Mouse (Mus musculus): ENCODE measurements around the gene Hist1h1e. TPM values are rescaled to one million over a fixed set of nuclear protein-coding genes. Genes with fewer than 3 reads are reported as not detected.
A peak's percentile ranks its signal among the peaks of the same experiment; 100 is the strongest.
"Not testable (repeated sequence)": the region's sequence is repeated elsewhere in the genome, so short reads cannot be mapped to it uniquely, and the experiment has no call there.

Hist1h1e gene
- polyA plus RNA-seq, 1 experiment from 2014 or later = 12.8 TPM

- Histone ChIP-seq H3K4me3 (ENCODE audit: low read depth, low read length) (peak overlapping the region; percentile 43), H3K4me1 (ENCODE audit: control insufficient read depth, insufficient read depth, low read length) (peaks cover 15% of the 10 kb centered on the region), H3K27me3 (replicated peaks; ENCODE audit: control insufficient read depth, insufficient read depth, low read length) (no peaks in the 10 kb centered on the region), H3K4me2 (ENCODE audit: low read depth, low read length) (peak overlapping the region; percentile 63), H3K9me3 (ENCODE audit: control insufficient read depth, low read length) (no peaks in the 10 kb centered on the region), H3K36me3 (ENCODE audit: control insufficient read depth, insufficient read depth, low read length) (no peaks in the 10 kb centered on the region), H3K27ac (replicated peaks; ENCODE audit: low read depth, low read length) (peak overlapping the region; percentile 91), H3K9ac (ENCODE audit: low read depth, low read length) (peak overlapping the region; percentile 72)
- ATAC-seq (ENCODE audit: low read depth) (no peak), DNase-seq (ENCODE audit: low spot score) (no peak)
- 33% methylated on average over 6 of the region's 6 CpGs for WGBS
These were observed 45.3 kb downstream of the Hist1h1e start for GRCm38 (mm10) chr13:23576906-23577639.

DNA sequence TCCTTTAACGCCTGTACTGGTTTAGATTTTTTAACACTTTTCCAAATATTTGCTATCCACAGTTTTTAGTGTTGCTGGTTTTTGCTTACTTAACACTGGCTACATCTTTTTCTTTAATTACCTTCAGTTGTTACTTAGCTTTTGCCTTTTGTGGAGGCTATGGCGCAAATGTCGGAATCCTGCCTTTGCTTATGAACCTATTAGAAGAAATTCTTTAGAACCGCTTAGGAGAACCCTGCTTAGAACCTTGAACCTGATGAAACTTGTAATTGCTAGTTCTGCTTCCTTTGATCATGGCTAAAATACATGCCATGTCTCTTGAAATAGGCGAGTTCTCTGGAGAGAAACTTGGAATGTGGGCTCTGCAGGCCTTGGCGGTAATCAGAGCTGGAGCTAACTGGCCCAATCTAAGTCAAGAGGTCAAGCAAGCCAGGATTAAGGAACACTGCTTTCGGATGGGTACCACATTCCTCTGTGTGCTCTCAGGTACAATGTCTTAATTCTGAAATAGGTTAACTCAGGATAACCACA lies 45.9 kb downstream of the Hist1h1e start:
- Histone ChIP-seq H3K27me3 (replicated peaks; ENCODE audit: control insufficient read depth, insufficient read depth, low read length) (no peaks in the 10 kb centered on the region), H3K9ac (ENCODE audit: low read depth, low read length) (peak overlapping the region; percentile 72), H3K4me3 (ENCODE audit: low read depth, low read length) (peak overlapping the region; percentile 43), H3K4me1 (ENCODE audit: control insufficient read depth, insufficient read depth, low read length) (peaks cover 15% of the 10 kb centered on the region), H3K27ac (replicated peaks; ENCODE audit: low read depth, low read length) (peak overlapping the region; percentile 91), H3K36me3 (ENCODE audit: control insufficient read depth, insufficient read depth, low read length) (no peaks in the 10 kb centered on the region), H3K9me3 (ENCODE audit: control insufficient read depth, low read length) (no peaks in the 10 kb centered on the region), H3K4me2 (ENCODE audit: low read depth, low read length) (peak overlapping the region; percentile 63)
- ATAC-seq (ENCODE audit: low read depth) (no peak), DNase-seq (ENCODE audit: low spot score) (peak; percentile 43)
- 3% methylated on average over 7 of the region's 7 CpGs for WGBS

GRCm38 (mm10) chr13:23575864-23576313 lies 46.5 kb downstream of the Hist1h1e start:
- not testable (repeated sequence) for DNase-seq (ENCODE audit: low spot score); ATAC-seq (ENCODE audit: low read depth)

GRCm38 (mm10) chr13:23575271-23575851 lies 47.0 kb downstream of the Hist1h1e start, which contains the start of gene Hist1h3d:
TSS of gene Hist1h3d (plus strand) at chr13:23575763.
- under 1% methylated on average over 18 of the region's 18 CpGs for WGBS
- Histone ChIP-seq H3K27me3 (replicated peaks; ENCODE audit: control insufficient read depth, insufficient read depth, low read length) (no peaks in the 10 kb centered on the region), H3K4me3 (ENCODE audit: low read depth, low read length) (peak within 1 kb of the TSS; percentile 43), H3K27ac (replicated peaks; ENCODE audit: low read depth, low read length) (peak within 1 kb of the TSS; percentile 91), H3K4me2 (ENCODE audit: low read depth, low read length) (peak within 1 kb of the TSS; percentile 63), H3K4me1 (ENCODE audit: control insufficient read depth, insufficient read depth, low read length) (peaks cover 11% of the 10 kb centered on the region), H3K9me3 (ENCODE audit: control insufficient read depth, low read length) (no peaks in the 10 kb centered on the region), H3K36me3 (ENCODE audit: control insufficient read depth, insufficient read depth, low read length) (no peaks in the 10 kb centered on the region), H3K9ac (ENCODE audit: low read depth, low read length) (peak within 1 kb of the TSS; percentile 72)
- DNase-seq (ENCODE audit: low spot score) = peak; percentile 96
- peak; percentile 59 for ATAC-seq (ENCODE audit: low read depth)

More at GRCm38 (mm10) chr13:23575864-23576313, 46.5 kb downstream of the Hist1h1e start:
- not testable (repeated sequence) for H3K36me3 ChIP-seq (ENCODE audit: control insufficient read depth, insufficient read depth, low read length); H3K27me3 ChIP-seq (replicated peaks; ENCODE audit: control insufficient read depth, insufficient read depth, low read length); H3K9me3 ChIP-seq (ENCODE audit: control insufficient read depth, low read length)
- under 1% methylated on average over 8 of the region's 40 CpGs for WGBS
- peak overlapping the region; percentile 91 for H3K27ac ChIP-seq (replicated peaks; ENCODE audit: low read depth, low read length)
- H3K4me1 ChIP-seq (ENCODE audit: control insufficient read depth, insufficient read depth, low read length) = peaks cover 12% of the 10 kb centered on the region
- H3K4me3 ChIP-seq (ENCODE audit: low read depth, low read length) = peak overlapping the region; percentile 43
- H3K9ac ChIP-seq (ENCODE audit: low read depth, low read length) = peak overlapping the region; percentile 72
- H3K4me2 ChIP-seq (ENCODE audit: low read depth, low read length) = peak overlapping the region; percentile 63

GRCm38 (mm10) chr13:23574546-23575170 lies 47.7 kb downstream of the Hist1h1e start:
- H3K4me3 ChIP-seq (ENCODE audit: low read depth, low read length) = peak overlapping the region; percentile 43
- under 1% methylated on average over 5 of the region's 39 CpGs for WGBS

DNA sequence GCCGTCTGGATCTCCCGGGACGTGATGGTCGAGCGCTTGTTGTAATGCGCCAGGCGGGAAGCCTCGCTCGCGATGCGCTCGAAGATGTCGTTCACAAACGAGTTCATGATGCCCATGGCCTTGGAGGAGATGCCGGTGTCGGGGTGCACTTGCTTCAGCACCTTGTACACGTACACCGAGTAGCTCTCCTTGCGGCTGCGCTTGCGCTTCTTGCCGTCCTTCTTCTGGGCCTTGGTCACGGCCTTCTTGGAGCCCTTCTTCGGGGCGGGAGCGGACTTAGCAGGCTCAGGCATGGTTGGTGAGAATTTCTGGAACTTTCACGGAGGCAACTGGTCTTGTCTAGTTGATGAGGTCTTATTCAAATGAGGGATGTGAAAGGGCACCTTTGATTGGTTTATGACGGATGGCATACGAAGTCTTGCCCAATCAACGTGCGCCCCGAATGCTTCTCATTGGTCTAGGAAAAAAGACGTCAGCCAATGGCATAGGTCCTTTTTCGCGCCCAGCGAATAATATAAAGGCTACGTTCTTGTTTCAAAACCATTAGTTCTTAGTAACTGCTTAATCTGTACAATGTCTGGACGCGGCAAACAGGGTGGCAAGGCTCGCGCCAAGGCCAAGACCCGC lies 48.3 kb downstream of the Hist1h1e start, which contains the start of the genes Hist1h2bf and Hist1h2ad:
Hist1h2bf (minus strand) TSS at position 299 of the 627 bp plus-strand sequence.
Hist1h2ad (plus strand) TSS at position 484 of the 627 bp plus-strand sequence.
- Histone ChIP-seq H3K9ac (ENCODE audit: low read depth, low read length) (peak within 1 kb of the TSS; percentile 76), H3K4me2 (ENCODE audit: low read depth, low read length) (peak within 1 kb of the TSS; percentile 75), H3K4me3 (ENCODE audit: low read depth, low read length) (peak within 1 kb of the TSS; percentile 52), H3K27ac (replicated peaks; ENCODE audit: low read depth, low read length) (peak within 1 kb of the TSS; percentile 95), H3K4me1 (ENCODE audit: control insufficient read depth, insufficient read depth, low read length) (peaks cover 16% of the 10 kb centered on the region)
- not testable (repeated sequence) for H3K27me3 ChIP-seq (replicated peaks; ENCODE audit: control insufficient read depth, insufficient read depth, low read length); H3K36me3 ChIP-seq (ENCODE audit: control insufficient read depth, insufficient read depth, low read length); H3K9me3 ChIP-seq (ENCODE audit: control insufficient read depth, low read length)
- WGBS = 0% methylated on average over 15 of the region's 42 CpGs
- peak; percentile 100 for DNase-seq (ENCODE audit: low spot score)
- peak; percentile 90 for ATAC-seq (ENCODE audit: low read depth)

More at GRCm38 (mm10) chr13:23574546-23575170, 47.7 kb downstream of the Hist1h1e start:
- H3K27me3 ChIP-seq (replicated peaks; ENCODE audit: control insufficient read depth, insufficient read depth, low read length); H3K36me3 ChIP-seq (ENCODE audit: control insufficient read depth, insufficient read depth, low read length); H3K9me3 ChIP-seq (ENCODE audit: control insufficient read depth, low read length); DNase-seq (ENCODE audit: low spot score); ATAC-seq (ENCODE audit: low read depth): not testable (repeated sequence)
- peak overlapping the region; percentile 60 for H3K9ac ChIP-seq (ENCODE audit: low read depth, low read length)
- H3K4me1 ChIP-seq (ENCODE audit: control insufficient read depth, insufficient read depth, low read length) = peaks cover 16% of the 10 kb centered on the region
- peak overlapping the region; percentile 95 for H3K27ac ChIP-seq (replicated peaks; ENCODE audit: low read depth, low read length)
- peak overlapping the region; percentile 75 for H3K4me2 ChIP-seq (ENCODE audit: low read depth, low read length)

DNA sequence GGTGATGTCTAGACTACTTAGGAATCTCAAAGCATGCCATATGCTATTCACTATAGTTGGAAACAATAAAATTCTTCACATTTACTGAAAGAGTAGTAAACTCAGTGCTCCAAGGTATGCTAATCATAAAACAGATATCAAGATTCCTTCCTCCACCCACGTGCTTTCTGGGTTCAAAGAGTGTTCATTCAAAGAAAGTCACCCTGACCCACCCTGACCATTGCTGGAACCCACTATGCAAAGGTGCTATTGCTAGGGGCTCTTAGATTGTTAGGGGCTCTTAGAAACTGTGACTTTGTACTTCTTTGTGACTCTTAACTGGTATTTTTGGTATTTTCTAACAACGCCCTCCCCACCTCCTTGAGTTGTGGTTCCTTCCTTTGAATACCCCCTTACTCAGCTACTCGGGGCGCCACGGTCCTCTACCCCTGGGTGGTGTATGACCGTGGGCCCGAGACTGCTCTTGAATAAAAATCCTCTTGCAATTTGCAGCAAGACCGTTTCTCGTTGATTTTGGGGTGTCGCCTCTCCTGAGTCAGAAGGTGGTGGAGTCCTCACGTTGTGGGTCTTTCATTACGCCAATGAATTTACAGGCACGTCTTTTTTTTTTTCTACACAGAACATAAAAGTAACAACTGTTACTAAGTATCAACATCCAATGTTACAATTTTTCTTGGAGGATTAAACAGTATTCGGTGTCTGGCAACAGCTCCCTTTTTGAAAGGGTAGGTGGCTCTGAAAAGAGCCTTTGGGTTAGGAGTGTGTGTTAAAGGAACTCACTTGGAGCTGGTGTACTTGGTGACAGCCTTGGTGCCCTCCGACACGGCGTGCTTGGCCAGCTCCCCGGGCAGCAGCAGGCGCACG lies 49.1 kb downstream of the Hist1h1e start:
- not testable (repeated sequence) for DNase-seq (ENCODE audit: low spot score); H3K27me3 ChIP-seq (replicated peaks; ENCODE audit: control insufficient read depth, insufficient read depth, low read length); H3K36me3 ChIP-seq (ENCODE audit: control insufficient read depth, insufficient read depth, low read length); H3K9me3 ChIP-seq (ENCODE audit: control insufficient read depth, low read length); ATAC-seq (ENCODE audit: low read depth)
- H3K4me1 ChIP-seq (ENCODE audit: control insufficient read depth, insufficient read depth, low read length) = peaks cover 16% of the 10 kb centered on the region
- H3K4me3 ChIP-seq (ENCODE audit: low read depth, low read length) = peak overlapping the region; percentile 52
- H3K27ac ChIP-seq (replicated peaks; ENCODE audit: low read depth, low read length) = peak overlapping the region; percentile 95
- WGBS = 9% methylated on average over 16 of the region's 20 CpGs
- H3K4me2 ChIP-seq (ENCODE audit: low read depth, low read length) = peak overlapping the region; percentile 75
- peak overlapping the region; percentile 76 for H3K9ac ChIP-seq (ENCODE audit: low read depth, low read length)

Measured in embryonic facial prominence, embryonic 14.5 days (tissue).